Mouse (Mus musculus): Measurements from ENCODE around the gene Akr1b3. TPM values are rescaled to one million over a fixed set of nuclear protein-coding genes. Genes with fewer than 3 reads are reported as not detected.

The Akr1b3 gene
- polyA plus RNA-seq, 1 experiment from 2014 or later, result 242 TPM

GRCm38 (mm10) chr6:34278385-34278784 lies 38.9 kb downstream of the Akr1b3 start:
- Histone ChIP-seq H3K27me3 (replicated peaks; ENCODE audit: low read depth, poor library complexity, severe bottlenecking) (no peaks in the 10 kb centered on the region), H3K4me3 (no peak overlapping the region), H3K9me3 (no peaks in the 10 kb centered on the region), H3K27ac (replicated peaks) (no peak overlapping the region), H3K4me1 (no peaks in the 10 kb centered on the region), H3K36me3 (replicated peaks) (no peaks in the 10 kb centered on the region)
- 86% methylated on average over 5 of the region's 5 CpGs for WGBS
- DNase-seq (ENCODE audit: low spot score), result no peak

DNA sequence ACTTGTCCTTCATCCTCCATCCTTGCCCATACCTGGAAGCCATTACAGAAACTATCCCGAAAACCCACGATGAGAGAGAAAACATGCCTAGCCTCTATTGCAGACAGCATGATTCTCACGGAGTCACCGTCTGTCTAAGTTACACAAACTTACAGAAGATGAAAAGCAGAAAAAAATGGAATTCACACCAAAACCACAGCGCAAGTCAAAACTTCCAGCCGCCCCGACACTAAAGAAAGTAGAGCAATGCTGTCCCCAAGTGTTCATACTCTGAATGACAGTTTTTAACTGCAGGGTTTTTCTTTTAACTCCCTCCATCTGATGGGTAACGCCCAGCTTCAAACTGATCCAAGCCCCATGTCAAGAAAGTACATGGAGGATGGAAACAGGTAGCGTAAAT lies 39.6 kb downstream of the Akr1b3 start:
- no peaks in the 10 kb centered on the region for H3K4me1 ChIP-seq
- peak; percentile 15 for DNase-seq (ENCODE audit: low spot score)
- WGBS, result 23% methylated on average over 9 of the region's 9 CpGs
- H3K4me3 ChIP-seq, result no peak overlapping the region
- no peaks in the 10 kb centered on the region for H3K36me3 ChIP-seq (replicated peaks)
- H3K27me3 ChIP-seq (replicated peaks; ENCODE audit: low read depth, poor library complexity, severe bottlenecking), result no peaks in the 10 kb centered on the region
- H3K9me3 ChIP-seq, result no peaks in the 10 kb centered on the region
- H3K27ac ChIP-seq (replicated peaks), result no peak overlapping the region

GRCm38 (mm10) chr6:34274346-34274745 lies 42.9 kb downstream of the Akr1b3 start:
- no peaks in the 10 kb centered on the region for H3K4me1 ChIP-seq
- 92% methylated on average over 2 of the region's 2 CpGs for WGBS
- H3K27ac ChIP-seq (replicated peaks), result no peak overlapping the region
- no peaks in the 10 kb centered on the region for H3K9me3 ChIP-seq
- H3K4me3 ChIP-seq, result no peak overlapping the region
- H3K27me3 ChIP-seq (replicated peaks; ENCODE audit: low read depth, poor library complexity, severe bottlenecking), result no peaks in the 10 kb centered on the region
- H3K36me3 ChIP-seq (replicated peaks), result no peaks in the 10 kb centered on the region
- no peak for DNase-seq (ENCODE audit: low spot score)

DNA sequence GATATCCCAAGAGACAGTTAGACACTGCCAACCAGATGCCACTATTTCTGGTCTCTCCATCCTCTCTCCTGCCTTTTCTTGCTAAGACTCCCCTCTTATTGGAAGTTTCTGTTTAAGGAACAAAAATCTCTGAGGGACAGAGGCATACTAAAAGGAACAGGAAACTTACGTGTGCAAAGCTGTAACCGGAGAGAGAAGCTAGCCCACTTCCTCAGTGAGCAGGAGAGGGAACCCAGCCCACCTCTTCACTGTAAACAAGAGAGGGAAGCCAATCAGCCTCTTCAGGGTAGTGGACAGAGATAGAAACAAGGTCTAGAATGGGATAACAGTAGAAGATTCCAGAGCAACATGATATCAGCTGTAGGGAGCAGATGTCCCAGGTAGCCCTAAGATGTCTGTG lies 44.2 kb downstream of the Akr1b3 start:
- H3K4me3 ChIP-seq, result no peak overlapping the region
- DNase-seq (ENCODE audit: low spot score), result no peak
- no peaks in the 10 kb centered on the region for H3K36me3 ChIP-seq (replicated peaks)
- H3K27me3 ChIP-seq (replicated peaks; ENCODE audit: low read depth, poor library complexity, severe bottlenecking), result no peaks in the 10 kb centered on the region
- H3K27ac ChIP-seq (replicated peaks), result no peak overlapping the region
- no peaks in the 10 kb centered on the region for H3K4me1 ChIP-seq
- 66% methylated on average over 2 of the region's 2 CpGs for WGBS
- H3K9me3 ChIP-seq, result no peaks in the 10 kb centered on the region

DNA sequence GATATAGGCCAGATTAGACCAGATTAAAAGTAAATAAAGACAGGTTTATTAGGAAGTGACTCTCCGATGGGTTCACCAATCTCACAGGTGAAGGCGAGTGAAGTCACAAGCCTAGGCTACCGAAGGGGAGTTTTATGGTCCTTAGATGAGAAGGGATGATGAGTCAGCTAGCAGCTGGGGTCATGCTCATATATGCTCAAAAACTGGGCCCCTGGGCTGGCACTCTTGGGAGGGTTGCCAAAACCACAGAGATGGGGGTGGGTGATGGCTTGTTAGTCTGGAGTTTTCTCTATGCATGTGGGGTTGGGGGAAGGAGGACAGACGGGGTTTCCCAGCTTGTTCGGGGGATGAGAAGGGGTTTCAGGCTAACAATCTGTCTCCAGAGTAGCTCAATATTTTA lies 44.8 kb downstream of the Akr1b3 start:
- no peak overlapping the region for H3K4me3 ChIP-seq
- H3K27me3 ChIP-seq (replicated peaks; ENCODE audit: low read depth, poor library complexity, severe bottlenecking), result no peaks in the 10 kb centered on the region
- no peaks in the 10 kb centered on the region for H3K9me3 ChIP-seq
- no peaks in the 10 kb centered on the region for H3K36me3 ChIP-seq (replicated peaks)
- DNase-seq (ENCODE audit: low spot score), result no peak
- no peak overlapping the region for H3K27ac ChIP-seq (replicated peaks)
- 92% methylated on average over 5 of the region's 5 CpGs for WGBS
- H3K4me1 ChIP-seq, result no peaks in the 10 kb centered on the region

DNA sequence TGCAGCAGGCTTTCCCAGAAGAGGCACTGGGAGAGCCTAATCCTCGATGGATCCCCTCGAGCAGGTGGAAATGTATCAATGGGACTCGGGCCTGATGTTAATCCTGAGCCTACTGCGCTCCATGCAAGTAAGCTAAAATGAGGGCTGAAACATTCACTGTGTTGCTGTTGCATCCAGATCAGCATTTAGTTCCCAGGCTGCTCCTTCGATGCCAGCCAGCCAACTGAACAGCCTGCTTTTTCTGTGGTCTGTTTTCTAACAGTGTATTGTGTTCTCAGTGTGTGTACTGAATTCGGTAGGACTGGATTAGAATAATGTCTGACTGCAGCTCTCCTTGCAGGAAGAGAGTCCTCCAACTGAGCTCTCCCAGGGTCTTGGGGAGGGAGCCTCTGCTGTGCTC lies 46.6 kb downstream of the Akr1b3 start:
- Histone ChIP-seq H3K27me3 (replicated peaks; ENCODE audit: low read depth, poor library complexity, severe bottlenecking) (no peaks in the 10 kb centered on the region), H3K36me3 (replicated peaks) (no peaks in the 10 kb centered on the region), H3K4me3 (no peak overlapping the region), H3K9me3 (no peaks in the 10 kb centered on the region), H3K4me1 (no peaks in the 10 kb centered on the region), H3K27ac (replicated peaks) (no peak overlapping the region)
- 45% methylated on average over 6 of the region's 6 CpGs for WGBS
- no peak for DNase-seq (ENCODE audit: low spot score)

- 0 out of 2 replicates have a peak, but pooled peaks cover 3% of the 10 kb centered on the region for H3K9me3 ChIP-seq
- no peak overlapping the region for H3K4me3 ChIP-seq
- H3K27ac ChIP-seq (replicated peaks), result no peak overlapping the region
- WGBS, result 84% methylated on average over 5 of the region's 5 CpGs
- no peaks in the 10 kb centered on the region for H3K4me1 ChIP-seq
- no peak for DNase-seq (ENCODE audit: low spot score)
- H3K36me3 ChIP-seq (replicated peaks), result no peaks in the 10 kb centered on the region
- H3K27me3 ChIP-seq (replicated peaks; ENCODE audit: low read depth, poor library complexity, severe bottlenecking), result no peaks in the 10 kb centered on the region
These were observed 58.7 kb downstream of the Akr1b3 start for GRCm38 (mm10) chr6:34258546-34258945.

Other genes with a start within 250 kb of the Akr1b3 start
- gene Slc35b4, start 140.4 kb downstream of the Akr1b3 start, polyA plus RNA-seq (2016; fragmentation: Nextera tagmentation; extraction: Ambion mirVana), result 42.6 and 43.6 TPM in 2 replicates
- gene Akr1b8, start 36.6 kb upstream of the Akr1b3 start, polyA plus RNA-seq (2016; fragmentation: Nextera tagmentation; extraction: Ambion mirVana), result 14.1 and 15.9 TPM in 2 replicates
- 15.4 and 17.8 TPM in 2 replicates for gene Akr1b10, start 66.7 kb upstream of the Akr1b3 start, polyA plus RNA-seq (2016; fragmentation: Nextera tagmentation; extraction: Ambion mirVana)
- gene Akr1b7, start 94.9 kb upstream of the Akr1b3 start, polyA plus RNA-seq (2016; fragmentation: Nextera tagmentation; extraction: Ambion mirVana), result not detected in 2 replicates
- 52.2 and 53.2 TPM in 2 replicates for gene Bpgm, start 158.7 kb upstream of the Akr1b3 start, polyA plus RNA-seq (2016; fragmentation: Nextera tagmentation; extraction: Ambion mirVana)

Measured in embryonic facial prominence, embryonic 10.5 days (tissue).